In the genomic region with DNA sequence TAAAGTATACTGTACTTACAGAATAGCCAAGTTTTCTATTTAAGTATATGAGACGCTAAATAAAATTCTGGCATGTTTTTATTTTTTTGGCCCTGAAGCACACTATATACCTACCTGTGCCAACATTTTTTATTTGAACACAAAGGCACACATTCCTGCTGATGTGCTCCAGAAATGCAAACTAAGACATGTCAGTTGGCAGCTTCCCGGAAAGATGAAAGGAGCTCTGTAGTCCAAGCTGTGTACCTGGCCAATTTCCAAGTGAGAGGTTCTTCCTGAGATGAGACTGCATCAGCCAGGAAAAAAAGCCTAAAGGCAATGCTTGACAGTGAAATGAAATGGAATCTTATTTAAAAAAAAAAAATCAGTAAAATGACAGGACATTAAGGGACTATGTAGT, we compare ENCODE assay signal across 13 mouse cellular contexts.
DNase-seq lines count a peak whose midpoint lies in the region; ATAC-seq and TF ChIP-seq lines count a peak whose summit lies in the region.
"Had no signal": no experiment of that assay in that cellular context is flagged by ENCODE, and none has a peak within 500 bp of the region (broad histone marks: within the 10 kb centered on the region; RNA-seq: fewer than 3 reads in every experiment).

No protein-coding gene starts in this region.

- no peak overlapping the region for H3K27ac ChIP-seq in forebrain, postnatal 0 days (ENCODE audit: low read depth, low read length)
- H3K27ac ChIP-seq: liver, embryonic 12.5 days; macrophage had no signal

- ATAC-seq in forebrain, postnatal 0 days = peak; percentile 18
- ATAC-seq: CD4-positive, CD25-positive, alpha-beta regulatory T cell, adult 4 months; liver, embryonic 12.5 days had no signal

- no peaks in the 10 kb centered on the region for H3K9me3 ChIP-seq in forebrain, postnatal 0 days (ENCODE audit: low read length)
- H3K9me3 ChIP-seq: liver, embryonic 12.5 days had no signal

- no peak for TF ChIP-seq CTCF in forebrain, postnatal 0 days (IDR thresholded peaks at IDR 0.05; ENCODE audit: low read depth)

- H3K27me3 ChIP-seq in forebrain, postnatal 0 days (ENCODE audit: insufficient read depth, low read length) = no peaks in the 10 kb centered on the region
- H3K27me3 ChIP-seq: liver, embryonic 12.5 days had no signal

- no peaks in the 10 kb centered on the region for H3K4me1 ChIP-seq in forebrain, postnatal 0 days (ENCODE audit: insufficient read depth)
- H3K4me1 ChIP-seq: liver, embryonic 12.5 days had no signal

- no peak overlapping the region for H3K9ac ChIP-seq in forebrain, postnatal 0 days
- H3K9ac ChIP-seq: liver, embryonic 12.5 days had no signal

- no peak overlapping the region for H3K4me3 ChIP-seq in forebrain, postnatal 0 days (ENCODE audit: low read depth, low read length)
- H3K4me3 ChIP-seq: liver, embryonic 12.5 days had no signal

- peak; percentile 4 to 14 for DNase-seq in layer of hippocampus, adult 8-10 months (ENCODE audit: low spot score in 2 of 2)
- DNase-seq in layer of hippocampus, adult 9-10 months (ENCODE audit: low spot score) = no peak
- DNase-seq in brain, adult 2 months (ENCODE audit: low read depth, low spot score) = peak; percentile 88
- DNase-seq in cerebellum, adult 18-20 months = peak; percentile 44 to 55
- peak; percentile 58 for DNase-seq in forebrain, postnatal 0 days
- no peak for DNase-seq in adrenal gland, postnatal 10 days
- no peak for DNase-seq in gastrocnemius, postnatal 14 days
- no peak for DNase-seq in embryo, embryonic 10.5 days (ENCODE audit: low spot score)
- DNase-seq: adrenal gland, postnatal 36 days had no signal

- intact Hi-C loops in gastrocnemius, postnatal 14 days (cut with DNase I; ENCODE audit: low total_unique reads) = no loop called here

- H3K4me2 ChIP-seq in forebrain, postnatal 0 days (ENCODE audit: low read depth) = no peak overlapping the region
- H3K4me2 ChIP-seq: heart, embryonic 11.5 days; liver, embryonic 12.5 days had no signal

- WGBS in forebrain, postnatal 0 days = 32% methylated on average over 2 of the region's 2 CpGs

- no peaks in the 10 kb centered on the region for H3K36me3 ChIP-seq in forebrain, postnatal 0 days (ENCODE audit: insufficient read depth)
- H3K36me3 ChIP-seq: liver, embryonic 12.5 days had no signal

Comparison
In these comparisons a context has a peak if more than half of its experiments do, and no peak if none do; other contexts are left out.
1. DNase-seq: peak in layer of hippocampus, adult 8-10 months (2 of 2), brain, adult 2 months (single experiment), cerebellum, adult 18-20 months (2 of 2) and forebrain, postnatal 0 days (single experiment); none in layer of hippocampus, adult 9-10 months (single experiment), adrenal gland, postnatal 10 days (single experiment), gastrocnemius, postnatal 14 days (single experiment) and embryo, embryonic 10.5 days (single experiment).